Mouse (Mus musculus): ENCODE data around the gene Hspg2. TPM values are rescaled to one million over a fixed set of nuclear protein-coding genes. Genes with fewer than 3 reads are reported as not detected.
A peak's percentile ranks its signal among the peaks of the same experiment; 100 is the strongest.

Hspg2 gene
- polyA plus RNA-seq, 1 experiment from 2014 or later = 18.6 TPM

- Histone ChIP-seq H3K4me2 (ENCODE audit: low read depth) (no peak overlapping the region), H3K36me3 (ENCODE audit: control insufficient read depth, insufficient read depth, low read length) (no peaks in the 10 kb centered on the region), H3K27me3 (ENCODE audit: control insufficient read depth, insufficient read depth, low read length) (no peaks in the 10 kb centered on the region), H3K4me3 (ENCODE audit: low read depth, low read length) (no peak overlapping the region), H3K9me3 (ENCODE audit: control insufficient read depth, low read length) (no peaks in the 10 kb centered on the region), H3K9ac (ENCODE audit: low read length) (peak overlapping the region; percentile 26), H3K27ac (ENCODE audit: low read depth, low read length) (peak overlapping the region; percentile 53; the same call in 1 of the 2 replicates), H3K4me1 (ENCODE audit: control insufficient read depth, insufficient read depth, low read length) (peaks cover 55% of the 10 kb centered on the region)
- DNase-seq (ENCODE audit: low spot score) (peak; percentile 65), ATAC-seq (ENCODE audit: insufficient read depth, low FRiP score, low TSS enrichment) (peak; percentile 50; the same call in 1 of the 2 replicates)
- WGBS = 17% methylated on average over 12 of the region's 12 CpGs
Measured at GRCm38 (mm10) chr4:137488571-137489303, 20.2 kb downstream of the Hspg2 start.

- DNase-seq (ENCODE audit: low spot score) (no peak), ATAC-seq (ENCODE audit: insufficient read depth, low FRiP score, low TSS enrichment) (no peak)
- Histone ChIP-seq H3K36me3 (ENCODE audit: control insufficient read depth, insufficient read depth, low read length) (no peaks in the 10 kb centered on the region), H3K4me3 (ENCODE audit: low read depth, low read length) (no peak overlapping the region), H3K4me1 (ENCODE audit: control insufficient read depth, insufficient read depth, low read length) (peaks cover 52% of the 10 kb centered on the region), H3K9ac (ENCODE audit: low read length) (peak overlapping the region; percentile 29; the same call in 1 of the 2 replicates), H3K27me3 (ENCODE audit: control insufficient read depth, insufficient read depth, low read length) (no peaks in the 10 kb centered on the region), H3K27ac (ENCODE audit: low read depth, low read length) (no peak overlapping the region), H3K4me2 (ENCODE audit: low read depth) (no peak overlapping the region), H3K9me3 (ENCODE audit: control insufficient read depth, low read length) (no peaks in the 10 kb centered on the region)
- WGBS = 54% methylated on average over 8 of the region's 8 CpGs
Measured at GRCm38 (mm10) chr4:137489996-137490395, 21.4 kb downstream of the Hspg2 start.

GRCm38 (mm10) chr4:137492563-137492962, 24.0 kb downstream of the Hspg2 start:
- Histone ChIP-seq H3K9me3 (ENCODE audit: control insufficient read depth, low read length) (no peaks in the 10 kb centered on the region), H3K4me2 (ENCODE audit: low read depth) (no peak overlapping the region), H3K36me3 (ENCODE audit: control insufficient read depth, insufficient read depth, low read length) (no peaks in the 10 kb centered on the region), H3K27ac (ENCODE audit: low read depth, low read length) (no peak overlapping the region), H3K27me3 (ENCODE audit: control insufficient read depth, insufficient read depth, low read length) (no peaks in the 10 kb centered on the region), H3K4me3 (ENCODE audit: low read depth, low read length) (no peak overlapping the region), H3K9ac (ENCODE audit: low read length) (no peak overlapping the region), H3K4me1 (ENCODE audit: control insufficient read depth, insufficient read depth, low read length) (peaks cover 29% of the 10 kb centered on the region)
- ATAC-seq (ENCODE audit: insufficient read depth, low FRiP score, low TSS enrichment) (no peak), DNase-seq (ENCODE audit: low spot score) (no peak)
- WGBS = 83% methylated on average over 11 of the region's 11 CpGs

GRCm38 (mm10) chr4:137493187-137493586, 24.6 kb downstream of the Hspg2 start:
- H3K27ac ChIP-seq (ENCODE audit: low read depth, low read length) = no peak overlapping the region
- 95% methylated on average over 4 of the region's 4 CpGs for WGBS
- peaks cover 26% of the 10 kb centered on the region for H3K4me1 ChIP-seq (ENCODE audit: control insufficient read depth, insufficient read depth, low read length)
- H3K9me3 ChIP-seq (ENCODE audit: control insufficient read depth, low read length) = no peaks in the 10 kb centered on the region
- H3K9ac ChIP-seq (ENCODE audit: low read length) = no peak overlapping the region
- no peaks in the 10 kb centered on the region for H3K36me3 ChIP-seq (ENCODE audit: control insufficient read depth, insufficient read depth, low read length)
- no peaks in the 10 kb centered on the region for H3K27me3 ChIP-seq (ENCODE audit: control insufficient read depth, insufficient read depth, low read length)
- no peak overlapping the region for H3K4me3 ChIP-seq (ENCODE audit: low read depth, low read length)
- ATAC-seq (ENCODE audit: insufficient read depth, low FRiP score, low TSS enrichment) (no peak), DNase-seq (ENCODE audit: low spot score) (no peak)
- no peak overlapping the region for H3K4me2 ChIP-seq (ENCODE audit: low read depth)

GRCm38 (mm10) chr4:137494751-137495500, 26.4 kb downstream of the Hspg2 start:
- Histone ChIP-seq H3K4me2 (ENCODE audit: low read depth) (peak overlapping the region; percentile 7; the same call in 1 of the 2 replicates), H3K4me1 (ENCODE audit: control insufficient read depth, insufficient read depth, low read length) (peaks cover 17% of the 10 kb centered on the region)

GRCm38 (mm10) chr4:137495501-137496100, 27.0 kb downstream of the Hspg2 start:
- 0 out of 2 replicates have a peak overlapping the region, but pooled peaks have one; percentile 27 for H3K27ac ChIP-seq (ENCODE audit: low read depth, low read length)
- H3K27me3 ChIP-seq (ENCODE audit: control insufficient read depth, insufficient read depth, low read length) = no peaks in the 10 kb centered on the region
- H3K9me3 ChIP-seq (ENCODE audit: control insufficient read depth, low read length) = no peaks in the 10 kb centered on the region
- H3K9ac ChIP-seq (ENCODE audit: low read length) = no peak overlapping the region
- H3K4me1 ChIP-seq (ENCODE audit: control insufficient read depth, insufficient read depth, low read length) = peaks cover 13% of the 10 kb centered on the region
- no peak overlapping the region for H3K4me2 ChIP-seq (ENCODE audit: low read depth)
- no peaks in the 10 kb centered on the region for H3K36me3 ChIP-seq (ENCODE audit: control insufficient read depth, insufficient read depth, low read length)
- no peak overlapping the region for H3K4me3 ChIP-seq (ENCODE audit: low read depth, low read length)
- 61% methylated on average over 6 of the region's 6 CpGs for WGBS
- DNase-seq (ENCODE audit: low spot score) (no peak), ATAC-seq (ENCODE audit: insufficient read depth, low FRiP score, low TSS enrichment) (no peak)

More at GRCm38 (mm10) chr4:137494751-137495500, 26.4 kb downstream of the Hspg2 start:
- peak; percentile 54 for DNase-seq (ENCODE audit: low spot score)
- H3K36me3 ChIP-seq (ENCODE audit: control insufficient read depth, insufficient read depth, low read length) = no peaks in the 10 kb centered on the region
- no peaks in the 10 kb centered on the region for H3K9me3 ChIP-seq (ENCODE audit: control insufficient read depth, low read length)
- WGBS = 12% methylated on average over 19 of the region's 19 CpGs
- H3K27ac ChIP-seq (ENCODE audit: low read depth, low read length) = peak overlapping the region; percentile 46
- no peak overlapping the region for H3K4me3 ChIP-seq (ENCODE audit: low read depth, low read length)
- no peaks in the 10 kb centered on the region for H3K27me3 ChIP-seq (ENCODE audit: control insufficient read depth, insufficient read depth, low read length)
- H3K9ac ChIP-seq (ENCODE audit: low read length) = peak overlapping the region; percentile 39
- ATAC-seq (ENCODE audit: insufficient read depth, low FRiP score, low TSS enrichment) = no peak

GRCm38 (mm10) chr4:137497367-137497766, 28.8 kb downstream of the Hspg2 start:
- no peak for DNase-seq (ENCODE audit: low spot score)
- no peak for ATAC-seq (ENCODE audit: insufficient read depth, low FRiP score, low TSS enrichment)
- peaks cover 13% of the 10 kb centered on the region for H3K4me1 ChIP-seq (ENCODE audit: control insufficient read depth, insufficient read depth, low read length)

GRCm38 (mm10) chr4:137497892-137498722, 29.5 kb downstream of the Hspg2 start:
- H3K9me3 ChIP-seq (ENCODE audit: control insufficient read depth, low read length) = no peaks in the 10 kb centered on the region
- ATAC-seq (ENCODE audit: insufficient read depth, low FRiP score, low TSS enrichment) (no peak), DNase-seq (ENCODE audit: low spot score) (no peak)
- H3K9ac ChIP-seq (ENCODE audit: low read length) = no peak overlapping the region
- H3K36me3 ChIP-seq (ENCODE audit: control insufficient read depth, insufficient read depth, low read length) = no peaks in the 10 kb centered on the region; the same call in 1 of the 2 replicates
- peak overlapping the region; percentile 75 for H3K27ac ChIP-seq (ENCODE audit: low read depth, low read length)
- no peak overlapping the region for H3K4me3 ChIP-seq (ENCODE audit: low read depth, low read length)
- H3K4me2 ChIP-seq (ENCODE audit: low read depth) = no peak overlapping the region
- H3K4me1 ChIP-seq (ENCODE audit: control insufficient read depth, insufficient read depth, low read length) = peaks cover 13% of the 10 kb centered on the region
- H3K27me3 ChIP-seq (ENCODE audit: control insufficient read depth, insufficient read depth, low read length) = no peaks in the 10 kb centered on the region
- 63% methylated on average over 9 of the region's 9 CpGs for WGBS

More at GRCm38 (mm10) chr4:137497367-137497766, 28.8 kb downstream of the Hspg2 start:
- no peaks in the 10 kb centered on the region for H3K27me3 ChIP-seq (ENCODE audit: control insufficient read depth, insufficient read depth, low read length)
- 83% methylated on average over 5 of the region's 5 CpGs for WGBS
- H3K9me3 ChIP-seq (ENCODE audit: control insufficient read depth, low read length) = no peaks in the 10 kb centered on the region
- no peak overlapping the region for H3K4me2 ChIP-seq (ENCODE audit: low read depth)
- no peaks in the 10 kb centered on the region; the same call in 1 of the 2 replicates for H3K36me3 ChIP-seq (ENCODE audit: control insufficient read depth, insufficient read depth, low read length)
- H3K4me3 ChIP-seq (ENCODE audit: low read depth, low read length) = no peak overlapping the region
- H3K27ac ChIP-seq (ENCODE audit: low read depth, low read length) = peak overlapping the region; percentile 75; the same call in 1 of the 2 replicates
- H3K9ac ChIP-seq (ENCODE audit: low read length) = no peak overlapping the region
